Comparison of ENCODE assay signal across 17 mouse cellular contexts in the genomic region with DNA sequence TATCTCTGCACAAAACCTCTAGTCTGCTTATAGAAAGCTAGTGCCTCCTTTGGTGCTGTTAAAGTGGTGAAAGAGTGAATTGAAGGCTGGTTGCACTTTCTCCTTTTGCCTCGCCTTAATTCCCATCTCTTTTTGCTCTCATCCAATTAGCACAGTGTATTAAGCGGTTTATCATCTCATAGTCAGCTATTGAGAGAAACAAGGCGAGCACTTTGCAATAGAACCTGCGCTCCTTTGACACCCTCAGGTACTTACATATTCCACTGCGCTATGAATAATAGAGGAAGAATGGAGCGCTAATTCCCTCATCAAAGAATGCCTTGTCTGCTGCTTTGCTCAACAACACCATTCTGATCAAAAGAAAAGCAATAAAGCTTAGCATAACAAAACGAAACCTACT. TPM values are rescaled to one million over a fixed set of nuclear protein-coding genes. Genes with fewer than 3 reads are reported as not detected.
"Had no signal": no experiment of that assay in that cellular context is flagged by ENCODE, and none has a peak within 500 bp of the region (broad histone marks: within the 10 kb centered on the region; RNA-seq: fewer than 3 reads in every experiment).

No protein-coding gene starts in this region.

- H3K36me3 ChIP-seq: limb, embryonic 13.5 days; neural tube, embryonic 13.5 days had no signal

- DNase-seq: kidney, postnatal 10 days; kidney, postnatal 4 days; left cerebral cortex, postnatal 4 days; lung, embryonic 14.5 days; lung, postnatal 10 days; lung, postnatal 4 days; right cerebral cortex, adult 18-20 months; right cerebral cortex, postnatal 25 days; thymus, postnatal 4 days had no signal

- H3K27ac ChIP-seq: layer of hippocampus, adult 2 months; limb, embryonic 13.5 days; neural tube, embryonic 13.5 days had no signal

- H3K4me2 ChIP-seq: limb, embryonic 13.5 days; lung, embryonic 14.5 days; midbrain, embryonic 11.5 days; neural tube, embryonic 13.5 days had no signal

- H3K4me3 ChIP-seq: layer of hippocampus, adult 2 months; limb, embryonic 13.5 days; neural tube, embryonic 13.5 days had no signal

- H3K9ac ChIP-seq: limb, embryonic 13.5 days; lung, embryonic 14.5 days; neural tube, embryonic 13.5 days had no signal

- H3K9me3 ChIP-seq: limb, embryonic 13.5 days; neural tube, embryonic 13.5 days had no signal

RNA-seq across cellular contexts. Expression of a gene that starts 15.6 kb away (rescaled TPM):
- polyA plus RNA-seq: kidney, embryonic 14.5 days; liver, adult 2 months; liver, embryonic 16.5 days; lung, embryonic 14.5 days; thymus, postnatal 0 days had no signal
